Mouse (Mus musculus): Measurements from ENCODE around the gene Nab2.
A peak's percentile ranks its signal among the peaks of the same experiment; 100 is the strongest.

Nab2 gene

DNA sequence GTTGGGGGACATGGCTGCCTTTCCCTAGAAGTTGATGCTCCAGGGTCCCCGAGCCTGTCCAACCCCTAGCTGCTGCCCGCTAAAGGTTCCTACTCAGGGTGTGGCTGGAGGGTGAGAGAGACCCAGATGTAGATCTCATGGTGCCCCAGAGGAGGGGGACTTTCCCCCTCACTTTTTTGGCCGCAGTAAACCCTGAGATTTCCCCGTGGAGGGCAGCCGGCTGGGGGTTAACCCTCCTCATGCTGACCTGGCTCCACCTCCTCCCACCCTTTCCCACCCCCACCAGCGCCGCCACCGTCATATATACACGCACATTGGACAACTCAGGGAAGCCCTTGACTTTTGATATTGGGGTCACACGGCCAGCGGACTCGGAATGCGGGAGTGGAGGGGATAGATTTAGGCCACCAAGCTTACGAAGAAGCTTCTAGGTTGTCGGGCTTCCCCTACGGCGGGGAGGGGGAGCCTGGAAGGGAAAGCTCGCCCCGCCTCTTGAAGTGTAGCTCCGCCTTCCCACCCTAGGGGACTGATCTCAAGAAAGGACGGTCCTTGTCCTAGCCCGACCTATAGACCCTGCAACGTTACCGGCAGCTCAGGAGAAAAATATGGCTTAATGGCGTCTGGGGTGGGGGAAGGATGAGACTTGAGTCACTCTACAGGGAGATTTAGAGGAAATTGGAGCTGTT, 24.7 kb downstream of the Nab2 start:
- DNase-seq (ENCODE audit: low read depth): peak; percentile 84

DNA sequence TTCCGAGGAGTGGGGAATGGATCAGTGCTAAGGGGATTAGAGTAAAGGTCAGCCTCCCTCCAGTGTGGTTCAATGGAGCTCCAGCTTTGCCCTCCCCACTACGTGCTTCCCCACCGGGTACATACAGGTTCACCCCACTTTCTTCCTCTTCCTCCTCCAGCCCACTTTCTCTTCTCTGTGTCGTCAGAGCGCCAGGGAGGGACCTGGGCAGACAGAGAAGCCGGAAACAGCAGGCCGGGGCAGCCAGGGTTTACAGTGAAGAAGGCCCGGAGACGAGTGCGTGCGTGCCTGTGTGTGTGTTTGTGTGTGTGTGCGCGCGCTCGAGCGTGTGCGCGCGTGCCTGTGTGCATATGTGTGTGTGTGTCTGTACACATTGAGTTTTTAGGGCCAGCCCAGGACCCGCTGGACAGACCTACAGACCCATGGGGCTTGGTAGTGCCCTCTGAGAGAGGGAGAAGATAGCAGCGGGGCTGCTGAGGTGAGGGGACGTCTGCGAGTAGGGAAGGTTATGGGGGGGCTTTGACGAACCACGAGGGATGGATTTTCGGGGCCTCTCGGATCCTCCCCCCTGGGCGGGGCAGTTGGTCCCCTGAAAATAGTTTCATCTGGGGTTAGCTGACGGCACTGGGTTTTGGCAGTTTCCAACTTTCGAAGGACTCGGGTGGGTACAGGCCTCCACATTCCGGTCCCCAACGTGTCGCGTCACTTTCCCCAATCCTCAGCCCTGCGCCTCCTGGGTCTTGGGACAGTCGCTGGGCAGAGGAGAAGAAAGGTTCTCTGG, 25.4 kb downstream of the Nab2 start, which contains the start of gene Stat6:
Stat6 (plus strand) TSS at position 215 of the 781 bp plus-strand sequence.
- DNase-seq (ENCODE audit: low read depth): peak; percentile 90

DNA sequence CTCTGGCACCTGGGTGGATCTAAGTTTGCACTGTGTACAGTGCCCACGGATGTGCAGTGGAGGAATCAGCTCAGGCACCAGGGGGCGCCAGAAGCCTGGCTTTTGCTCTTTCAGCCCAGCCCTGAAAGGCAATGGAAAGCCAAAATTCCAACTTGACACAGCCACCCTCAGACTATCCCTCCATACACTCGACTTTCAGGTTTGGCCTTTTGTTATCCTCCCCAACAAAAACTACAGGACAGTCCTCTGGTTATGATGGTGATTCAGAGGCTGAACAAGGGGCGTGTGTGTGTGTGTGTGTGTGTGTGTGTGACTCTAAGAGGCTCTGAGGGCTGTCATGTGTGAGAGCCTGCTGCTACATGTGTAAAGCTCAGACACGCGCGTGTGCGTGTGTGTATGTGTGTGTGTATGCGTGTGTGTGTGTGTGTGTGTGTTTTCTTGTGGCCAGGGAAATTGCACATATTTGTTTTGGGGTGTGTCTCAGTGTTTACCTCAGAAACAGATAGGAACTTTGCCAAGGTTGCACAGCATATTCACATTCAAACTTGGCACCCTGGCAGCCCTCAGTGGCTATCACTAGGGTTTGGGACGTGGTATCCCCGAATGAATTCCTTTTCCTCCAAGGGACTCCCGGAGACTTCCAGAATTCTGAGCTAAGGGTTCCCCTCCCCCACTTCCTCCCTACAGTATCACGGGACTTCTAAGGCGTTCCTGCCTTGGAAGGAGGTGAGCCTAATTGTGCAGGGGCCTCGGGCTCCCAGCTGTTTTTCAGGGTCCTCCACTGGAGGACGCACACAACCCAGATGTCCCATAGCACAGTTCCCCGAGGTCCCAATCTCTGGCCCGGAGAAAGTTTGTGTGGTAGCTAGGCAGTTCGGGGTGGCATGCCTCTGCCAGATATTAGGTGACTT, 26.3 kb downstream of the Nab2 start:
- peak; percentile 97 for DNase-seq (ENCODE audit: low read depth)

DNA sequence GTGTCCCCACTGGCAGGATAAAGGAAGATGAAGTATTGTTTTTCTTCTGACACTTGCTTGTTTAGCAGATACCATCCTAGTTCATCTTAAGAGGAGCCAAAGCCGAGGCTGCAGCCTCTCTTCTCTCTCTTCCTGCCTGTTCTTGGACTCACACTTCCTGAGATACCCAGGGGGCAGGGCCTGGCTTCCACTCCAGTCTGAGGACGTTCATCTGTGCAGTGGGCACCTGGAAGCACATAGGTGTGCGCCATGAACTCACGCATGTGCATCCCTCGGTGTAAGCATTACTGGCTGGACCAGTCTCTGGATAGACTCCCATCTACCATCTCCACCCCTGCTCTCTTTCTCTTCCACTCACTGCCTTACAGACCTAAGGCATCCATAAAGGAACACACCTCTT, 27.9 kb downstream of the Nab2 start:
- DNase-seq (ENCODE audit: low read depth): no peak

DNA sequence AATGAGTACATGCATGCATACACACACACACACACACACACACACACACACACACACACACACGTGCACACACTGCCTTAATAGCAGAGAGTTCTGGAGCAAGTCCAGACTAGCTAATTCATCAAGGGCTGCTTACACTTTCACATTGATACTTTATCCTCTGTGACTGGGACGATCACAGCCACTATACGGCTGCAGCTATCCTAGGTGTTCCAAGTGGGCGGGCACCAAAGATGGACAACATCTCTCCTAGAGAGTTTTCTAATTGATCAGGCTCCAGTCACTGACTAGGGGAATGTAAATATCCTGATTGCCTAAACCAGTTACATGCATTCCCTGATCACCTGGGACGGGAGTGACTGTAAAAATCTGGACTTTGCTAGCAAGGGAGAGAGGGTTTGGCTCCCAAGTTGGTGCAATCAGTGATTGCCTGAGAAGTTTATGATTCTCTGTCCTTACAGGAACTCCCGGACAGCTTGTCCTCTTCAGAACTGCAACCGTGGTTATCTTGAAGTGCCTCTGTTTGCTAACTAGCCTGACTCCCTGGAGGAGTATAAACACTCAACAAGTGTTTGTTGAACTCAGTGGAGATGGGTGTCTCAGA, 35.6 kb downstream of the Nab2 start:
- DNase-seq (ENCODE audit: low read depth): no peak

DNA sequence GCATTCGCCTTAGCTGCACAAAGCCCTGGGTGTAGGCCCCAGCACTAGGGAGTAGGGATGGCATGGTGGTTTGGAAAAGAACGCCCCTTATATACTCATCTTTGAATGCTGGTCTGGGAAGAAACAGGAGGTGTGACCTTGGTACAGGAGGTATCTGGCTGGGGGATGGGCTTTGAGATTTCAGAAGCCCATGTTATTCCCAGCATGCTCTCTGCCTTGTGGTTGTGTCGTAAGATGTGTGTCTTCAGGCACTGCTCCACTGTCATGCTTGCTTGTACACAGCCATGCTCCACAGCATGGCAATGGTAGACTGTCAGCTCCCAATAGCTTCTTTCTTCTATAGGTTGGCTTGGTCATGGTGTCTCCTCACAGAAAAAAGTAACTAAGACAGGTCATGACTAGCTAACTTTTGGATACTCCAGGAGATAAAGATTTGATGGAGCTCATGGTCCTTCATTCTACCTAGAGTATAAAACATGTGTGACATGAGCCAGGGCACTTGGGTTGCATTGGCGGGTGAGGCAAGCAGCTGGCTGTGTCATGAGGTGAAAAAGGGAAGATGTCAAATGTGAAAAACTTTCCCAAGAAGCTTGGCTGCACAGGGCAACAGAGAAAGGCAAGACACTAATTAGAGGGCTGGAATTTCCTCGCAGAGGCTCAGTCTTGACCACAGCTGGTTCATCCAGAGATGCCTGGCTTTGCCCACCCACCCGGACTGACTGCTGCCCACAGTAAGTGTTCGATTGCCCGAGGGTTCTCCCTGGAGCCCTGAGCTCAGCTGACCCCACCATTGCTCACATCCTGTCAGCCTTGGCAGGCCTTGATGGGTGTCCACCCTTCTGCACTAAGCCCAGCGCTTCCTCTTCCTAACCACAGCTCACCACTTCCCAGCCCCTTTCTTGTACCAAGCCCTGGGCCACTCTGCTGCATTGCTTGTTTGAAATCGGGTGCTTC, 36.8 kb downstream of the Nab2 start:
- peak; percentile 70 for DNase-seq (ENCODE audit: low read depth)

DNA sequence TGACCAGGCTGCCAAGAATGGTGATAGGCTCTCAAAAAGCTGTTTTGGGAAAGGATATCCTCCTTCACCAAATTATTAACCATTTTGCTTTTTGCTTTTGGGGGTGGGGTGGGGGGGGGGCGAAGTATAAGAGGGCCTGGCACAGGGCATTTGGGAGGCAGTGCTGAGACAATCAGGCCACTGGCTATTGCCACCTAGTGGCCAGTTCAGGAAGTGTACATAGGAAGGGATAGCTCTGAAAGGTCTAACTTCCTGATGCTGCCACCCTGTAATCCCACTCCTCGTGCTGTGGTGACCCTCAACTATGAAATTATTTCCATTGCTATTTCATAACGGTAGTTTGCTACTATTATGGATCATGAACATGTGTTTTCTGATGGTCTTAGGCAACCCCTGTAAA, 41.9 kb downstream of the Nab2 start:
- peak; percentile 69 for DNase-seq (ENCODE audit: low read depth)

DNA sequence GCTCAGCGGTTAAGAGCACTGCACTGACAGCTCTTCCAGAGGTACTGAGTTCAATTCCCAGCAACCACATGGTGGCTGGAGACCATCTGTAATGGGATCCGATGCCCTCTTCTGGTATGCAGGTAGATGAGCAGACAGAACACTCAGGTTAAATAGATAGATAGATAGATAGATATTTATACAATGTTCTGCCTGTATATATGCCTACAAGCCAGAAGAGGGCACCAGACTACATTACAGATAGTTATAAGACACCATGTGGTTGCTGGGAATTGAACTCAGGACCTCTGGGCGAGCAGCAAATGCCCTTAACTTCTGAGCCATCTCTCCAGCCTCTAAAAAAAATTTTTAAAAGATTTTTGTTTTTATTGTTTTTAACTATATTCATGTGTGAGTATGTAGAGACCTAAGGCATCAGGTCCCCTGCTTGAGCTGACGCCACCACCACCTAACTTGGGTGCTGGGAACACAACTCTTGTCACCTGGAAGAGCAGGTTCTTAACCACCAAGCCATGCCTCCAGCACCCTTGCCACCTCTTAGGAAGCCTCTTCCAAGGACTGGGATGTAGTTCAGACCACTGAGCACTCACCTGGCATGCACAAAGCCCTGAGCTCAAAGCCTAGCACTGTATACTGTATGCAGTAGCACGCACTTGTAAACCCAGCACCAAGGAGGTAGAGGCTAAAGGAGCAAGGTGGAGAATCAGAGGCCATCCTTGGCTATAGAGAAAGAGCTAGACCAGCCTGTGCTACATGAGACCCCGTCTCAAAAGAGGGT, 44.7 kb downstream of the Nab2 start:
- no peak for DNase-seq (ENCODE audit: low read depth)

DNA sequence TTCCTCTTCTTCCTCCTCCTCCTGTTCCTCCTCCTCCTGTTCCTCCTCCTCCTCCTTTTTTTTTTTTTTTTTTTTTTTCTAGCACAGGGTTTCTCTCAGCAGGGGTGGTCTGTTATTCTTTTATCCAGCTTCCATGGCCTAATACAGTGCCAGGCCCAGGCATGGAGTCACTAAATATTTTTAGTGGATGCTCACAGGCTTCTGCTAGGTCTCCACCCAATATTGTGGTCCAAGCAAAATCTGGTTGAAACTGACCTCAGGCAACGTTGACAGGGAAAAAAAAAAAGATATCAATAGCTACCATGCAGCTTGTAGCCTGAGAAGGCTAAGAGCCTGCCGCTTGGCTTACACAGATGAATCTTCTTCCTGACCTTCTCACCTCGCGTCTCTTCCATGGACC, 45.7 kb downstream of the Nab2 start:
- peak; percentile 67 for DNase-seq (ENCODE audit: low read depth)

DNA sequence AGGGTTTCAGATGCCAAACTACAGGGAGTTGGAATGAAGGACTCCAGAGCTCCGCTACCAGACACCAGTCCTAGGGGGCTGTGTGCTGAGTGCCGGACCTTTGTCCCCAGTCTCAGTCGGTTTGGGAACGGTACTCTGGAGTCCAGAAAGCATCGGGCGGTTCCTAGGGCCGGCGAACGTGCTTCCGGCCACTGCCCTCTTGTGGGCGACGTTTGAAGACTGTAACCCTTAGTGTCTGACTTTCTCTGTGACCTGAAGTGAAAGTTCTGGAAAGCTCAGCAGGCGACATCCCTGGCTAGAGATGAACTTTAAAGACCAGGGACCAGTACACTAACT, 46.3 kb downstream of the Nab2 start:
- no peak for DNase-seq (ENCODE audit: low read depth)

DNA sequence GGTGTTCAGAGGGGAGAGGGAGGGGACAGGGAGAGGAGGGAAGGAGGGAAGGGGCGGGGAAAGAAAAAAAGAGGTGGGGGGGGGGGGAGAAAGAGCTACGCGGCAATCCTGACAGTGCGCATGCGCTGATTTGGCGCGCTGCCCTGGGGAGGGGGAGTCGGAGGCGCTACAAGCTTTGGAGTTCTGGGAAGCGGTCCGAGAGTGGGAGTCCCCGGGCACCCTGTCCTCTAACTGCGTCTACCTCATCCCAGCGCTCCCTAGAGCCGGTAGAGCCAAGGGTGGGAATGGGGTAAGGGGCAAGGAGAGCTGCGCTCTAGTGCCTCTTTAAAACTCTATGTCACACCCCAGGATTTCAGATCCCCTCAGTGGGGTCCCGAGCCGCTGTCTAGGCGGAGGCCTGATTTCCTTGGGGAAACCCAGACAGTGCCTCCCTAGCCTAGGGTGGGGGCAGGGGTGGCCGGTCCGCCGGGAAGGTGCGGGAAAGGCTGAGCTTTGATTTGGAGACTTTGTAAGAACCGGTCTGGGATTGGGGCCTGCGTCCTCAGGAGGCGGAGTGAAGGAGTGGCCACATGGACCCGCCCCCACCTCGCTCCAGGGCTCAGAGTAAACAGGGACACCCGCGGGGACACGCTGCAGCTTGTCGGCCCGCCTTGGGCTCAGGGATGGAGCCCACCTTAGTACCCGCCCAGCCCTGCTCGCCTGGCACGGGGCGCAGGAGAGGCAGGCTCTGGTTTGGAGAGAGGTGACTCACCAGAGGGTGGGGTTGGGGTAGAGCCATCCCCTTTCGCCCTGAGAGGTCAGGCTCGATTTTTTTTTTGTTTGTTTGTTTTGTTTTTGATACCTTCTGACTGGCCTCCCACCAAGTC, 46.9 kb downstream of the Nab2 start:
- peak; percentile 96 for DNase-seq (ENCODE audit: low read depth)

DNA sequence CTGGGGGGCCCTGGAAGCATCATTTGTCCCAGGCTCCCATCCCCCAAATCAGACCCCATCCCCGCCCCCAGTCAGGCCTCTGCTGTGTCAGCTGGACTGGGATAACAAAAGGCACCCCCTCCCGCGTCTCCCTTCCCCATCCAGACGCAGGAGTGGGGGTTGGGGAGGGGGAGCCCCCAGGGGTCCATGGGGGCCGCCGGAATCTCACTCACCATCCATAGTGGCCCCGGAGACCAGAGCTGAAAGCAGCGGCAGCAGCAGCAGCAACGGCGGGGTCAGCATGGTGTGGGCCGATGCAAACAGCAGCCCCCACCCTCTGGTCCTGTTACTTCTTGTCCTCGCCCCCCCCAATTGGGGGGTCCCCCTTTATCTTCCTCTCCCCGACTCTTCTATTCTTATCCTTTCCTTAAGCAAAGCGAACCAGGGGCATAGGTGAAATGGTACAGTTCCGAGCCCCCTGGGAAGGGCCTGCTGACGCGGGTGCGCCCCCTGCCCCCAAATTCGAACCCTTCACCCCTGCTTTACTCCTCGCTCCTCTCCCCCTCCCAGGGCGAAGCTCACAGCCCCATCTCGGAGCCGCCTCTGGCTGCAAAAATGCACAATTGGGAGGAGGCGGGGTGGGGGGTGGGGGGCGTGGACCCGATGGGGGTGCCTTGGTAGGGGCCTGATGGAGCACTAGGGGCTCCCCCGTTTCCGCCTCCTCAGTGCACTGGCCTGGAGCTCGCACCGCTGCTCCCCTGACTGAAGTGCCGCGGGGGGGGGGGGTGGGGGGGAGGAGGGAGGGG, 47.8 kb downstream of the Nab2 start, which contains the start of gene Lrp1:
Lrp1 (minus strand) TSS at position 743 of the 785 bp plus-strand sequence.
- peak; percentile 91 for DNase-seq (ENCODE audit: low read depth)

DNA sequence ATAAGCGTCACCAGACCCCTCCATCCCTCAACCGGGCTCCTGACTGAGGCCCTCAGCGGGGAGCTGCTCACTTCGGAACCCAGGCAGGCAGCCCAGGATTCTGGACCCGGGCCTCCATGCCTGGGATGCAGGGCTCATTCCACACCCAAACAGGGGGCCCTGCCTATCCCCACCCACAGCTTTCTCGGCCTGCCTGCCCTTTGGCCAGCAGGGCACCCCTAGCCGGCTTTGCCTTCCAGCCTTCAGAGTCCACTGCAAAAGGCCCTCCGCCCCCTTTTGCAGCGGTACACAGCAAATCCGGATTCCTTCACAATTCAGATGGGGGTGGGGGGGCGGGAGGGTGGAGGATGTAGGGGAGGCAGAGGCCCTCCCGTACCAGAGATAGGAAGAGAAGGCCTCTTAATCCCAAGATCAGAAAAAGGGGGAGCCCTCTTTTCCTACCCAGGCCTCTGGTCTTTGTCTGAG, 48.4 kb downstream of the Nab2 start:
- DNase-seq (ENCODE audit: low read depth): peak; percentile 78

DNA sequence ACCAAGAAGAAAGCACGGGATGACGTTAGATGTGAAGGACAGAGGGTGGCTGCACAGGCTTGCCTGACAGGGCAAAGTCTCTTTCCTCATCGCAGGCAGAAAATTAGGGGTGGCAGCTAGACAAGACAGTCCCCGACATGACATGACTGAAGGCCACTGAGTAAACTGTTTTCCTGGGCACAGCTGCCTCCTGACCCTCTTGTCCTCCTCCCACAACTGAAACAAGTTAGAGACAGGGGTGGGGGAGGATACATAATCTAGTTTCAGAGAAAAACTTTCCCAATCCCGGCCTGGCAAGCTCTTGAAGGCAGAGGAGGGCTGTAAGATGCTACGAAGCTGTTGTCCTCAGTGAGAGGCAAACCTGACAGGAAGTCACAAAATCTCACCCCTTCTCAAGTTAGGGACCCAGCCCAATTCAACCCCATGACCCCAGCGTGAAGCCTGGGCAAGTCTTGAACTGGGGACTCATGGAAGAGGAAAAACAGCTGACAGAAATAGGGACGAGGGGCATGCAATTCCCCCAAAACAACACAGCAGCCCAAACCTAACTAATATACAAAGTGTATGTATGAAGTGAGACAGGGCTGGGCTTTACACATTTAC, 49.1 kb downstream of the Nab2 start:
- peak; percentile 66 for DNase-seq (ENCODE audit: low read depth)

DNA sequence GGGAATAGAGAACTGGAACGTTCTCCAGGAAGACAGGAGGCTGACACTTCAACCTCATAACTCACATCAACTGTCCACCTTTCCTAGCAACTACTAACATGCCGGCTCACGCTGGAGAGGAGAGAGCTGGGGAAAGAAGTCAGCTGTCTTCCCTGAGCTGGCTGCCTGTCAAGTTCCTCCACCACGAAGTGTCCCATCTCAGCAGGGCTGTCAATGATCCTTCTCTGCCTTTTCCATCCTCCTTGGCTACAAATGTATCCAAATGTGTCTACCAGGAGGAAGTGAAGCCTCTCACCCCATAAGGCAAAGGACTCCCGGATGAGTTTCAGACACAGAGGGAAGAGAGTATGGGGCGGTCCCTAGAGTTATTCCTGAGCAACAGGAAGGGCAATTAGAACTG, 50.2 kb downstream of the Nab2 start:
- peak; percentile 69 for DNase-seq (ENCODE audit: low read depth)

DNA sequence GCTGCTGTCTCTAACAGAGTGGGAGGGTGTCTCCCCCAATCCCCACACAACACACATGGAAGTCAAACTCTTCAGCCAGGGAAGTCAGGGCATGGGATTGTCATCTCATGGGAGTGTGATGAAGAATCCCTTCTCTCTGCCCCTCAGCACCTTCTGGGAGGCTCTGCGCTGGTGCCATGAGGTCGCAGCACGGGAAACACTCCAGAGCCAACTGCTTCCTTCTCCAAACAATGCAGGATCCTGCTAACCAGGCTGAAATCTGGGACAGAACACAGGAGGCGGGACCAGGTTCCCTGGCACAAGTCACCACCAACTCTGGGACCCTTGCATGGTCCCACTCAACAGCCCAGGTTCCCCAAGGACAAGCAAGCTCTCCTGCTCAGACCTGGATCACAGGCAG, 51.1 kb downstream of the Nab2 start:
- peak; percentile 57 for DNase-seq (ENCODE audit: low read depth)

DNA sequence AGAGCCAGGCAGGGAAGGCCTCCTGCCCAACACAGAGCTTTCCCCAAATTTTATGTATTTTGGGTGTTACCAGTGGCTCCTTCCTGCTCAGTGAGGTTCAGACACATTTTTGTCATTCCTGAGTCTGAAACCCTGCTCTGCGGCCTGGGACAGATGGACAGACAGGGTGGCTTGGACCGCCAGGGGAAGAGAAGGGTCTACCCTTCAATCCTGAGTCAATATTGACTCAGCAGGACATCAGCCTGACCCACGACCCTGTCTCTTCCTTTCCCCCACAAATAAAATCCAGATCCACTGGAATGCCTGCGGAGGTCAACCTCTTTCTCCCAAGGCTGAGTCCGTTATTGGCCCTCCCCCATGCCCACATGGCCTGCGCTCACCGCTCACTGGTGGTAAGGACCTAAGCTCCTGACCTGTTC, 52.1 kb downstream of the Nab2 start:
- peak; percentile 65 for DNase-seq (ENCODE audit: low read depth)

DNA sequence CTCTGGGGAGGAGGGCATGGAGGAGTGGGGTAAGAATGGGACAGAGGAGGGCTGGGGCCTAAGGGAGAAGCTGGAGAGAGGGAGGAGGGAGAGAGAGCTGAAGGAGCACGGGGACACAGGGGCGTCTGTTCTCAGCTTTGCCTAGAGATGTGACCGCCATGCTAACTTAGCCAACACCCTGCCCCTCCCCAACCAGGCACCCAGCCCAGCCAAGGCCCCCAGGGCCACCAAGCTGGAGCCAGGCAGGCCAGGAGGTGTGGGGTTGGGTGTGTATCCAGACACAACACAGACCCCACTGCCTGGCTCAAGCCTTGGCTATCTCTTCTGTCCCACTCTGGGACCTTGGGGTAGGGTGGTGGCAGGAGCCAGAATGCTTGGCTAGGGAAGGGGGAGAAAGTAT, 52.8 kb downstream of the Nab2 start:
- DNase-seq (ENCODE audit: low read depth): peak; percentile 53
